Mouse (Mus musculus) gastrocnemius, postnatal 10 days (tissue): ENCODE measurements around the gene Ptpru. TPM values are rescaled to one million over a fixed set of nuclear protein-coding genes. Genes with fewer than 3 reads are reported as not detected.
A peak's percentile ranks its signal among the peaks of the same experiment; 100 is the strongest.

ENCODE experiments used
- DNase-seq: peaks from one replicate; pipeline ENCODE4 v3.0.0; 2021; ENCODE audit warnings: mixed read lengths
- long read RNA-seq, 2 experiments: library from polyadenylated mRNA; stranded (forward); transcript quantifications; one replicate each; pipeline ENCODE4 v2.0.0; 2021
- total RNA-seq, 2 experiments: library from RNA; stranded (reverse); gene quantifications; 2 replicates each; pipeline ENCODE4 v1.2.3; 2021

The Ptpru gene
- 1 to 10 TPM; 1.3 to 1.8 TPM for total RNA-seq
- long read RNA-seq, experiment 1, partial matches to known transcripts: 0 of 1 reads
- long read RNA-seq, experiment 1, other reads (novel, unspliced or antisense): 1 of 1 reads
- long read RNA-seq, experiment 2: 0 reads

DNA sequence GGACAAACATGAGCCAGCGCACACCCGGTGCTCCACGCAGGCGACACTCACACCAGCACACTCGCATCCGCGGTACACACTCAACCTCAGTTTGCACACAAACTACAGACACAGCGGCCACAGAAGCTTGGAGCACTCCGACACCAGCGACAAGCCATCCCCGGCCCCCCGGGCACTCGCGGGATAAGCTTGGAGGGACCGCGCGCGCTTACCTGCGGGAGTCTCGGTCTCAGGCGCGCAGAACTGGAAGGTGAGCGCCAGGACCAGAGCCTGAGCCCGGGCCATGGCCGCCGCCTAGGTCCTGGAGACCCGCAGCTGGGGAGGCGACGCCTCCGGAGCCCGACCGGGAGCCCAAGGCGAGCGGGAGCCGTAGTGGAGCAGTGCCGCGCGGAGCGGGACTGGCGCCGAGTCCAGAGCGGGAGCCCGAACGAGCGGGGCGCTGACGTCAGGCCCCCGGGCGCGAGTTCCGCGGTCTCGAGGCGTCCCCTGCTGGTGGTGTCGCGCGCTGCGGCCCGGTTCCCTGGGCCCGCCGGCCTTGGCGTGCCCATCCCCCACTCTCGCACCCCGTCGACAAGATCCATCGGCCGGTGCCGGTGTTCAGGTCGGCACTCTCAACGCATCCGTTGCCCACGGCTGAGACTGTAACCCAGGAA lies at the start of gene Ptpru:
Gene Ptpru, minus strand, starts transcription at position 417 of the 653 bp plus-strand sequence.
- peak; percentile 96 for DNase-seq

DNA sequence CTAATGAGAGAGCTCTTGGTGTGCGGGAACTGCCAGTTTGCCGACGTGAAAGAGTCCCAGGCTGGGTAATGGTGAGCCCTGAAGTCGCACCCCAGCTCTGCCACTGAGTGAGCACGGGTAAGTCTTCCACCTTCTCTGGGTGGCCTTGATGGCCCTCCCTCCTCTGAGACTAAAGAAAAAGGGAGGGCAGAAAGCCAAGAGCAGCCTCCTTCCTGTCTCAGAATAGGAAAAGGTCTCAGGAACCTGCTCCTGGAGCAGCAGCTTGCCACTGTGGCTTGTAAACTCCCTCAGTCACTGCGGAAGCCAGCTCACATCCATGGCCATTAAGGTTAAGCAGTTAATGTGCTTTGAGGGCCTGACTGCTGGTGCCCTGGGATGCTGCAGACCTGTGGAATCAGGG lies 47.3 kb upstream of the Ptpru start:
- no peak for DNase-seq

DNA sequence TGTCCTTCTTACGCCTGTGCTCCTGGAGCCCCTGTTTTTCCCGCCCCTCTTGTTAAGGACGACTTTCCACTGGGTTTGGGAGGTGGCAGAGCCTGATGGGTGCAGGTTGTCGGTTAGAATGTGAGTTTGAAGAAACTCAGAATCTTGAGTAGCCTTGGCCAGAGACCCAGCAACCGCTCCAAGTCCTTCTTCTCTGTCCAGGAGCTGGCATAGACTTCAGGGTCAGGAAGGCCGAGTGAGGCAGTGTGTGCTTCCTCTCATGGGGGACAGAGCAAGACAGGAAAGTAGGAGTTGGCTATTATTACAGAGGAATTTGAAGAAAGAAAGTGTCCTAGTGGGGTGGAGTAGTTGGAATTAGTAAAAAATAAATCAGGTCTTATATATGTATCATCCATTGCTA lies 45.5 kb upstream of the Ptpru start:
- DNase-seq: no peak

DNA sequence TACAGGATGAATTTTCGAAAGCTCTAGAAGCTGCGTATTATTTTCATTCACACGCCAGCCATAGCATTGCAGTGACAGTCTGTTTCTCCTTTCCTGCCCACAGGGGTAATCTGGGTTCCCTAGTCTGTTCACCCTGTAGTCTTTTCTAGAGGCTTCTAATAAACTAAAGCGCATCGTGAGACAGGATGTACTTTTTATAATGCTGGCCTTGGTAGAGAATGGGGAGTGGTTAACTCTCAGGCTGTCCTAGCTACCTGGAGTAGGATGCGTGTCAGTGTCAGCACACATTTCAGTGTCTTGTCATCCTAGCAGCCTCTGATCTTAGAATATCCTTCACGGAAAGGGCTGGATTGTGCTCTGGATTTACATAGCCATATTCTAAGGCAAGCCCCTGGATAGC lies 43.2 kb upstream of the Ptpru start:
- no peak for DNase-seq

DNA sequence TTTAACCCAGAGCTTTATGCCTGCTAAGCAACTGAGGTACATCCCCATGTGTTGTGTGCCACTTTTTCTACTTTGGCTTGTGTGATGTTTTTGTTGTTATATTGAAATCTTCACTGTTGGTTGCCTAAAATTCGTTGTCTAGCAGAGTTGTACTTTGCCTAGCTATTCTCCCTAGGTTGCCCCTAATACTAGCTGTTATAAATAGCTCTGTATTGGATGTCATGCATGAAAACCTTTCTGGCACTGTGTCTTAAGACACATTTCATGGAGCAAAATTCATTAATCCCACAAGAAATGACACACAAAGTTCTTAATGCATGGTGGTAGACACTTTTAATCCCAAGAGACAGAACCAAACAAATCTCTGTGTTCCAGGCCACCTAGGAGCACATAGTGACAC lies 41.6 kb upstream of the Ptpru start:
- DNase-seq: no peak

DNA sequence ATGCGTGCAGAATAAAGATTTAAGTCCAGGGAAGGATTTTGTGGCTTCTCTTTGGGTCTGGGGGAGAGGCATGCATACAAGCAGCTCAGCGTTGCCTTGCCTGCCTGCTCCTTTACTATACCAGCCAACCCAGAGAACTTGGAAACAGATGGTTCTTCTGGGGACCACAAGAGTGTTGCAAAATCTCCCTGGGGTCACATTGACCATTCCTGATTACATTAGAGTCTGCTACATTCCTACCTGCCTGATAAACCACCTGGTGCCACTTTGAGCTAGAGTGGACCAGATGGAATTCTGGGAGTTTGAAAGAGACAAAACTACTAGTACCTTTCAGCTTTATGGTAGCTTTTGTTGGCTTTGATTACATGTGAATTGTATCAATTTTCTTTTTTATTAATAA lies 38.7 kb upstream of the Ptpru start:
- DNase-seq: no peak

DNA sequence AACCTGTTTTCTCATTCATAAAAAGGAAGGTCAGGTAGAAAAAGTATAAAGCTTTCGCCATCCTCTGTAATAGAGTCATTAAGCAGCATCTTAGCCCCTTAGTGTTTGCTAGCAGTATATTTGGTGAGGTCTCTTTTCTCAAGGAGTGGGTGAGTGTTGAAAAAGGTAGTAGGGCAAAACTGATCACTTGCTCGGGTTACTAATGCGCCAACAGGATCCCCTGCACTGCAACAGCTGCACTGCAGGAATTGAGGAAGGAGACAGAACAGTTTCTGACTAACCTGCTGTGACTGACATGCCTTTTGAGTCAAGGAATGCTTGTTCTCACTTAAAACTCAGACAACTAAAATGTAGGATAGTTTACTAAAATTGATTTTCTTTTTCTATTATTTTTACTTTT lies 37.2 kb upstream of the Ptpru start:
- DNase-seq: no peak

DNA sequence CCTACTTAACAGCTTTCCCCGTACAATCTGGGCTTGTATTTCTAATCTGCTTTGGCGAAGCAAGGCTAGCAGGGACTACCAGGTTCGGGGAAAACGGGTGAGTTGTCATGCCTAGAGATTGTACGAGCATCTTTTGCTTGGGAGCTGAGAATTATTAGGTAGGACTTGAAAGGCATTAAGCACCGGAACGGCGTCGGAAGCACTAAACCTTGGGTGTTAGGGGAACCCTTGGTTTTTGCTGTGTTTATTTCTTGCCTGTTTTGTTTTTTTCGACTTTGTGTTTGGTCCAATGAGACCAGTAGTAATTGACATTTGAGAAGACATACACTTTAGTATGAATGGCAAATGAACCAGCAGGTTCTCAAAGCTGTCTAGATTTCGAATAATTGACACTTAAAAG lies 36.5 kb upstream of the Ptpru start:
- no peak for DNase-seq

DNA sequence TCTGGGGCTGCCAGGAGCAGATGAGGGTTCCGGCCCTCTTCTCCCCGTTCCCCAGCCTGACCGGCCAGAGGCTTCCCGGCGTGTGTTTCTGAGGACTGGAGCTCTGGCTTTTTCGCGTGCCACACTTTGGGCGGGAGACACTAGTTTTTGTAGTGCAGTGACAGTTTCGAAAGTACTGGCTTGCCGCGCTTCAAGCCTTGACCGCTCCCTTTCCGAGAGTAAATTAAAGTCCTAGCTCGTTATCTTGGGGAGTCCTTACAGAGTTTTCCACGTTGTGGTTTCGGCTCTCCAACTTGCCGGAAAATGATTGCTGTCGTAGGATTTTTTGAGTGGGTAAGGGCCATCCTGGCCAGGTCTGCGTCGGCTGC lies 36.1 kb upstream of the Ptpru start:
- no peak for DNase-seq

DNA sequence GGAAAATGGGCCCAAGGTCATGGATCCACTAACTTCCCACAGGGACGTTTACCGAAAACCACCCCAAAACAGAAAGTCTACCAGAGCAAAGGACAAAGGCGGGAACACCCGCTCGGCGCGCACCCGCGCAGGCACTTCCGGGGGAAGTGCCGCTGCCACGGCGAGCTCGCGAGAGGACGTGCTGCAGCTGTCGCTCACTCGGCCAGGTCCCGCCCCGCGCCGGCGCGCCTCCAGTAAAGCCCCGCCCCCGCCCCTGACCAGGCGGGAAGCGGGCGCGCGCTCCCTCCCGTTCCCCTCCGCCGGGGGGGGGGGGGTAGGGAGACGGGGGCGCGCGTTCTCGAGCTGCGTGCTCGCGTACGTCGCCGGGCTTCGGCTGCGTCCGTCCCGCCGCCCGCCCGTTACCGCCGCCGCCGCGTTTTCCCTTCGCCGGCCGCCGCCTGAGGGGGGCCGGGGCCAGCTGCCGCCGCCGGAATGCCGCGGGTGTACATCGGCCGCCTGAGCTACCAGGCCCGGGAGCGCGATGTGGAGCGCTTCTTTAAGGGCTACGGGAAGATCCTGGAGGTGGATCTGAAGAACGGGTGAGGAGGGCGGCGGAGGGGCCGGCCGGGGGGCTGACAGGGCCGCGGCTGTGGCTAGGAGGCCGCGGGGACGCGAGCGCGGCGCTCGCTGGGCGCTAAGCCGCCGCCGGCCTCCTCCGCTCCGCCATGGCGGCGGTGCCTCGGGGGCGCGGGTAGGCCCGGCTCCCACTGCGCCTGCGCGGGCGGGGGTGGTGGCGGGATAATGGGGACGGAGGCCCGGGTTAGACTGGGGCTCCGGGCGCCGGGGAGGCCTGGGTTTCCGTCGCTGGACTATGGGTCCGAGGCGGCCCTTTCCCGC lies 35.4 kb upstream of the Ptpru start, which contains the start of gene Srsf4:
Gene Srsf4, plus strand, starts transcription at position 325 of the 876 bp plus-strand sequence.
- DNase-seq: peak; percentile 95

DNA sequence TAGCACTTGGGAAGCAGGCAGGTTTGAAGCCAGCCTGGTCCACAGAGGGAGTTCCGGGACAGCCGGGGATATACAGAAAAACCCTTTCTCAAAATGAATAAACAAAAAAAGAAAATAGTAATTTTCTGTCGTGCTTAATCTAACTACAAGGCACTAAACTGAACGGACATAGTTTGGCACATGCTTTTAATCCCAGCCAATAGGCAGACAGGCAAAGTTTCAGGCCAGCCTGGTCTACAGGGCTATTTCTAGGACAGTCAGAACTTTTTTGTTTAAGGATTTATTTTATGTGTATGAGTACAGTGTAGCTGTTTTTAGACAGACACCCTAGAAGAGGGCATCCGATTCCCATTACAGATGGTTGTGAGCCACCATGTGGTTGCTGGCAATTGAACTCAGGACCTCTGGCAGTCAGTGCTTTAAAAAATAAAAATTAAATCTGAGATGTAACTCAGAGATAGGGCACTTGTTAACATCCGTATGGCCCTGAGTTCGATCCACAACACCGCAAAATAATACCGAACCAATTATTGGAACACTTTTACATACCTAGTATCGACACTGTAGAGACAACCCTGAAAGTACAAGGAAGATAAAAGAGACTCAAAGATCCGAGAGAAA lies 34.7 kb upstream of the Ptpru start:
- DNase-seq: no peak

DNA sequence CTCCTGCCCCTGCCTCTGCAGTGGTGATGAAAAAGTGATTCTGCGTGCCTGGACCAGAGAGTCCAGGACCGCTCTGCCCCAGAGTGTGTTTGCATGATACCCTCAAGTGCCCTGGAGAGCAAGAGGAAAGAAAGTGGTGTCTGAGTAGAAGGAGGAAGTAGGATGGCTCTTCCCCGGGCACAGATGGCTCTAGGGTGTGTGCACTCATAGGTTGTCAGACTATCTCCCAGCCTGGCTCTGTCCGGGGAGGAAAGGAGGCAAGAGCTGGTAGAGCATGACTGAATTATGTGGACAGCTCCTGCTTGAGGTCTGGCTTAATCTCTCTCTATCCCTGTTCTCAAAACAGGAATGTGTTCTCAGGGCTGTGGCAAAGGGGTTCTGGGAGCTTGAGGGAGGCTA lies 23.3 kb upstream of the Ptpru start:
- no peak for DNase-seq

DNA sequence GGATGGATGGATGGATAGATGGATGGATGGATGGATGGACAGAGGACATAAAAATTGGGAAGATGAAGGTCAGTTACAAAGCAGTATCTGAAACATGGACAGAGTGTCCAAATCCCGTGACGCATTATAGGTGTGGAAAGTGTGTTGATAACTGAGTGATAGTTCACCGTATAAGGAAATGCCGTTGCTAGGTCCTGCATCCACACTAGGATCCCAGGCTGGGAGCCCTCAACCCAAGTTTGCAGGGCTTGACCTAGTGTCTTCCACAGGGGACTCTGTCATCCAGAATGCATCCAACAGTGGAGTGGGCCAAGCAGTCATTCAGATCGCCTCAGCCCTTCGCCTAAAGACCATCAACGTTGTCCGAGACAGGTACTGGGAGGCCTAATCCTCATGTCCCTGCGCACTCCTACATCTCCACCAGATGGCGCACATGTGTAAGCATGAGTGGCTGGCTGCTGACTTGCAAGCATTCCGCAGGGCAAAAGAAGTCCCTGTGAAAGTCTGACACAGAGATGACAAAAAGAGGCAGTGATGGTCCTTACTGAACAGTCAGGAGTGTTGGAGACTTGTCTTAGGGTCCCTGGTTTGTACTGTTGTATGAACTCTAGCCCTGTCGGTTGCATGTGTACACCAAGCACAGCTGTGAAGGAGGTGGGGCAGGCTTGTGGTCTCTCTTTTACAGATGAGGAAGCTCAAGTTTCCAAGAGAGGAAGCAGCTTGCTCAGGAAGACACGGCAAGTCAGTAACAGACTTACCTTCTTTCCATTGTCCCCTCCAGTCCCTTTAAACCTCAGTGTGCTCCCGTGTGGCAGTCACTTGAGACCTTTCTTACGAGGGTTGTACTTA lies 22.6 kb upstream of the Ptpru start:
- DNase-seq: peak; percentile 79

DNA sequence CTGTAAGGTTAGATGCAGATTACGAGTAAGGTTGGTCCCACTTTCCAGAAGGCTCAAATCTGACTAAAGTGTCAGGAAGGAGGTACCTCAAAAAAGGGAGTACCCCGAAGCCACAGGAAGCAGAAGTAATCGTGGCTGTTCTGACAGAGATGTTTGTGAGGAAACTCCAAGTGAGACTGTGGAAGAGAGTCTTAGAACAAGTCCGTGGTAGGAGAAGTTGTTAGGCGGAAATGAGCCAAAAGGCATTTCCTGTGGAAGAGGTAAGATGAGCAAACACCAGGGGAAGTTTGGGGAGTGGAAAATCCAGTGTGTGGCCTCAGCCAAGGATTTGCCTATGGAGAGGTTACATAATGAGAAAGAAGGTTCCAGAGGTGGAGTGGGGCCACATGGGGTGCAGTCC lies 16.9 kb upstream of the Ptpru start:
- no peak for DNase-seq

DNA sequence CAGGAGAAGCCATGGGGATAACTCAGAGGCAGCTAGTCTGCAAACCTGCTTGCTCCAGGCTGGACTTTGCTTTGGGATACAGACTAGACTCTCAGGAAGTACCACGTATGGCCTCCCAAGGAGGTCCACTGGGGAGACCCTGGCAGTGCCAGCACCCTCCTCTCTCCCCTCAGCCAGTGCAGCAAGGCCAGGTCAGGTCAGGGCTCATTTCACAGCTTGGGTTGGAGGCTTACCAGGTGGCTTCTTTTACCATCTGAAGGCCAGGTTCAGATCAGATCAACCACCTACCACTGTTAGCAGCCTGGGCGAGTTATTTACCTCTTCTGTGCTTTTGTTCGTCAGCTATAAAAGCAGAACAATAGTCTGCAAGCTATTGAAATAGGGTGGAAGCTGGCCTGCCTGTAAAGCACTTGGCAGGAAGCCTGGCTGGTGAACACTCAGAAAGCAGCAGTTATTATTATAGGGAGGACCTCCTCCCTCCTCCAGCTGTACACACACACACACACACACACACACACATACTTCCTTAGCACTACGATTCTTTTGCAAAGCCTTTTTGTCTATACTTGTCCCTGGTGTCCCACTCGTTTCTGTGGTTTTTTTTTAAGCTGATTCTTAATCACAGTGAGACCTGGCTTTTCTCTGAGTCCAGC lies 12.0 kb upstream of the Ptpru start:
- DNase-seq: peak; percentile 46

DNA sequence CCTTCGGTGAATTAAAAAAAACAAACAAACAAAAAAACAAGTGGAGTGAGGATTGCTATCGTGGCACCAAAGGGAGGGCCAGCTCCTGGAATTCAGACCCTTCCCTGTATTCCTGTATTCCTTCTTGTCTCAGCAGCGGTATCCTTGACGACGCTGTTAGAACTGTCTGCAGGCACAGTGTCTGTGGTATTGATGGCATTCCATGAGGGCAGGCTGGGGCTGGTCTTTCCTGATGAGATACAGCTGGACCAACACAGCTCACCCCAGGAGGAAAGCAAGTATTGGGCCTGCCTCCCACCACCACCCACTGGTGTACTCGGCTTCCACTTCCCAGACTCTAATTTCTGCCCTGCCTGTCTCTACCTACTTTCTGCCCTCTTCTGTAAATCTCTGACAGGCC lies 10.0 kb upstream of the Ptpru start:
- DNase-seq: no peak

DNA sequence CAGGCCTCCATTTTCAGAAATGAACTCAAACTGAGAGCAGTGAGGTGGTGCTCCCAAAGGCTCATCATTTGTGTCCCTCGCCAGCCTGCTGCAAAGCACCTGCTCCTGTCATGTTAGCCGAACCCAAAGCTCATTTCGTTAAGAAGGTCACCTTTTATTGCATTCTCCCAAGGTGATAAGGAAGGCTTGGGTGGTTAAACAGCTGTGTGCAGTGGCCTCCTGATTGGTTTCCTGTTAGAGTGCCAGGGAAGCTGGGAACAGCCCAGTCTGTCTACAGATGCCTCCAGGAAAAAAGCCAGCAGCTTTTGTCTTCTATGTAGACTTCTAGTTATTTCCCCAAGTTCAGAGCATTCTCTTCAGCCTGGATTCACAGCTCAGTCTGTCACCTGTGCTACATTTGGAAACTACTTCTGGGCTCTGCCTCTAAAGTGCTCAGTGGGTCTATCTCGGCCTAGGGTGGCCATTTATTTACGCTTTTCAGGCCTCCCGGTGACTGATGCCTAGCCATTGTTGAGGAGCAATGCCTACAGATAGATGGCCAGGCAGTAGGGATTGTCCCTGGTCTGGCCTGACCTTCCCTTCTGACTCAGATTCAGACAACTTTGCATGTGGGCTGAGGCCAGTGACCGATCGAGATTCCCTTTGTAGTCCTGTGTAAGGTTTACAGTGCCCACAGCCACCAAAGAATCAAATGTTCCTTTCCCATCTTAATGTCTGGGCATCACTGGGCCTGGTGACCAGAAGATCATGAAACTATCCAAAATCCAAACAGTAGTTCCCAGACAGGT lies 8.1 kb upstream of the Ptpru start:
- no peak for DNase-seq

DNA sequence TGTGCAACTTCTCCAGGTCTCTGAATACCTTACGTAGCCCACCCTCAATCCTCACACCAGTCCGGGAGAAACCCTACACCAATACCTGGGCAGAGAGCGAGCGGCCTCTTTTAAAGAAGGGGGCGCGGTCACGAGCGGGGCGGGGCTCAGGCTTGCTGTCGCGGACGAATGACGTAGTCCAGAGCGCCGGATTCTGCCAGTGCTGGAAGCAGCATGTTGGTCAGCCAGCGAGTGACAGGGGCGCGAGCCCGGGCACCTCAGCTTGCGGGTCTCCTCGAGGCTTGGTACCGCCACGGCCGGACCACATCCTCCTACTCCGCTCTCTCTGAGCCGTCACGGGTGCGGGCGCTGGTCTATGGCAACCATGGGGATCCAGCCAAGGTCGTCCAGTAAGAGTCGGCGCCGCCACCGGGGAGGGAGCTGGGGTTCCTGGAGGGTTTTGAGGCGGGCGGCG lies 5.2 kb upstream of the Ptpru start, which contains the start of gene Mecr:
Gene Mecr, plus strand, starts transcription at position 181 of the 454 bp plus-strand sequence.
- DNase-seq: peak; percentile 96

DNA sequence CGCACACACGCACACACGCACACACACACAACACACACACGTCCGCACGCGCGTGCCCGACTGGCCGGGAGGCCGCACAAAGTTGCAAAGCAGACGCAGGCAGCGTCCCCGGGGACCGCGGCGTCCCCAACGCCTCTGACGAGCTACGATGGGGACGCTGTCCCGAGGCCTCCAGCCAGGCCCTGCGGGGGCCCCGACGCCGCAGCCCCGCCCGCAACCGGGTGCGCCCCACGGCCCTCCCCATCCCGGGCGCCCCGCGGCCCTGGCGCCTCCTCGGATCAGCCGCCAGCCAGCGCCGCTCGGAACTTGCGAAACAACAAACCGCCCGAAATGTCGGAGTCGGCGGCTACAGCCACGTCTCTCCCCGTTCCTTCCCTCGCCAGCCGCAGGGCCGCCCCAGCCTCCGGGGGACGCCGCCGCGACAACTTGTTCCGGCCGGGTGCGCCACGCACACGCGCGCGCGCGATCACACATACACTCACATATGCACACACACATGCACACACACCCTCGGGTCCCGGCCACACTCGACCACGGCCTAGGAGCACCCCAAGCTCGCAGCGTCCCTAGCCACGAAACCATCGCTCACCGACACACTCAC lies 1.1 kb downstream of the Ptpru start:
- DNase-seq: peak; percentile 43

DNA sequence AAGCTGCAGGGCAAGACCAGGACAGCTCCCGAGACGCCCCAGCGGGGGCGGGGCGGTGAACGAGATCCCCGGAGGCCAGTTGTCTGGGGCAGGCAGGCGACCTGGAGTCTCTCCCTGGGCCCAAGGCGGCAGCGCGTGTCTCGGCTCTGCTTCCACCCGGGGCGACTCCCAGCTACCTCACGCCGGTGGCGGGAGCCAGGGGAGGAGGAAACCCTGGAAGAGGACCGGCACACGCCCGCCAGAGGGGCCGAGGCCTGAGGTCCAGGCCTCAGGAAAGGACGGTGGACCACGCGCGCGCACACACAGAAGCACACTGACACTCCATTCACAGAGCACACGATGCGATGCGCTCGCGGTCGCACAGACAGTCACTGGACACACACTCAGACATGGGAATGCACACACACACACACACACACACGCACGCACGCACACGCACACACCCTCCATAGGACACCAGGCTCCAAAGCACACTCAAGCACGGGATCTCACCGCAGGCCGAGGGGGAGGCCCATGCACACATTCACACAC lies 1.7 kb downstream of the Ptpru start:
- DNase-seq: peak; percentile 46
